Mouse (Mus musculus): ENCODE measurements around the gene Pcsk6.

DNA sequence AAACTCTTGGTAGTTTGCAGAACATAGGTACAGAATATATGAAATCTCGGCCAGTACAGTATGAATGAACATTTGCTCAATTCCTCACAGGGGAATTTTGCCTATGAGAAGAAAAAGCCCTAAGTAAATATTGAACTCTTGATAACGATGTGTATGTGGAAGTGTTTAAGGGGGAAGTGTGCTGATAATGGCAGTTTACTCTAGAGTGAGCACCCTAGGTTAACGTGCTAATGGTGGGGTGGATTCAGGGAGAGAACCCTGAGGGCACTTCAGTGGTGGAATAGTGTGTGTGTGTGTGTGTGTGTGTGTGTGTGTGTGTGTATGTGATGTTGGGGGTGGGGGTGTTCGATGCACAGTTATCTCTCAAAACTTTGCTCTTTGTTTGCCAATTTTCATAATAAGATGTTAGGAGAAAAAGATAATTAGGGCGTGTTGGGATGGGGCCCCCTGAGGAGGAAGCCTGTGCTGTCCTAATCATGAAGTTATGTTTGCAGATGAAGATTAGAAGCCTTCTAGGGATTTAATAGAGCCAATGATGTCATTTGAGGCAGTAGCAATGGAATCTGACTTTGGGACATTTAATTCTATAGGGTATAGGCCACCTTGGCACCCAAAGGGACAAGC is 19.2 kb downstream of the Pcsk6 start:
- TF ChIP-seq POLR2A (IDR thresholded peaks at IDR 0.05; ENCODE audit: control insufficient read depth, low read depth, low read length) (no peak), CTCF (IDR thresholded peaks at IDR 0.05; ENCODE audit: control insufficient read depth, insufficient read depth, insufficient replicate concordance, low read depth, low read length) (no peak)

Data from testis, adult 2 months (tissue).